Mouse (Mus musculus) thymus, postnatal 10 days (tissue): ENCODE measurements around the gene Uhrf1.
A peak's percentile ranks its signal among the peaks of the same experiment; 100 is the strongest.

Source experiments
- DNase-seq, 2 experiments: peaks; one replicate each; pipeline ENCODE4 v3.0.0; 2021; ENCODE audit warnings: low spot score in 2 of 2

Gene Uhrf1

GRCm38 (mm10) chr17:56300186-56300585 lies 2.9 kb upstream of the Uhrf1 start, which contains the start of gene Arrdc5:
TSS of gene Arrdc5 (minus strand) at chr17:56300286.
- DNase-seq: no peak

- peak in 1 of 2 experiments; percentile 39 for DNase-seq
Measured at GRCm38 (mm10) chr17:56302363-56302996, 641 bp upstream of the Uhrf1 start.

- DNase-seq: peak; percentile 96 to 97
Measured at GRCm38 (mm10) chr17:56303847-56304586, 896 bp downstream of the Uhrf1 start.

GRCm38 (mm10) chr17:56304718-56305117 lies 1.6 kb downstream of the Uhrf1 start:
- DNase-seq: no peak

- no peak for DNase-seq
Measured at GRCm38 (mm10) chr17:56305156-56305555, 2.0 kb downstream of the Uhrf1 start.

GRCm38 (mm10) chr17:56305826-56306225 lies 2.7 kb downstream of the Uhrf1 start:
- DNase-seq: peak in 1 of 2 experiments; percentile 50

GRCm38 (mm10) chr17:56308088-56308487 lies 5.0 kb downstream of the Uhrf1 start:
- no peak for DNase-seq

GRCm38 (mm10) chr17:56309191-56309945 lies 6.2 kb downstream of the Uhrf1 start:
- no peak for DNase-seq

GRCm38 (mm10) chr17:56324419-56324818 lies 21.3 kb downstream of the Uhrf1 start:
- no peak for DNase-seq

GRCm38 (mm10) chr17:56325450-56326152 lies 22.5 kb downstream of the Uhrf1 start, which contains the start of gene Kdm4b:
TSS of gene Kdm4b (plus strand) at chr17:56326062.
- peak; percentile 98 to 99 for DNase-seq

GRCm38 (mm10) chr17:56326153-56327147 lies 23.3 kb downstream of the Uhrf1 start:
- DNase-seq: no peak

- no peak for DNase-seq
Measured at GRCm38 (mm10) chr17:56329267-56329666, 26.1 kb downstream of the Uhrf1 start.

GRCm38 (mm10) chr17:56330345-56330744 lies 27.2 kb downstream of the Uhrf1 start:
- peak; percentile 29 to 44 for DNase-seq

GRCm38 (mm10) chr17:56331256-56331655 lies 28.1 kb downstream of the Uhrf1 start:
- no peak for DNase-seq

- DNase-seq: no peak
Measured at GRCm38 (mm10) chr17:56332987-56333386, 29.9 kb downstream of the Uhrf1 start.

- peak; percentile 22 to 60 for DNase-seq
Measured at GRCm38 (mm10) chr17:56337190-56337589, 34.1 kb downstream of the Uhrf1 start.

GRCm38 (mm10) chr17:56337791-56338190 lies 34.7 kb downstream of the Uhrf1 start:
- DNase-seq: no peak

- peak; percentile 49 to 72 for DNase-seq
Measured at GRCm38 (mm10) chr17:56338909-56339308, 35.8 kb downstream of the Uhrf1 start.

GRCm38 (mm10) chr17:56340717-56341116 lies 37.6 kb downstream of the Uhrf1 start:
- no peak for DNase-seq

- DNase-seq: no peak
Measured at GRCm38 (mm10) chr17:56343466-56343865, 40.3 kb downstream of the Uhrf1 start.
